Mouse (Mus musculus): Measurements from ENCODE around the gene Fam107b. TPM values are rescaled to one million over a fixed set of nuclear protein-coding genes. Genes with fewer than 3 reads are reported as not detected.

Fam107b gene
- polyA plus RNA-seq, 1 experiment = 25.9 TPM

DNA sequence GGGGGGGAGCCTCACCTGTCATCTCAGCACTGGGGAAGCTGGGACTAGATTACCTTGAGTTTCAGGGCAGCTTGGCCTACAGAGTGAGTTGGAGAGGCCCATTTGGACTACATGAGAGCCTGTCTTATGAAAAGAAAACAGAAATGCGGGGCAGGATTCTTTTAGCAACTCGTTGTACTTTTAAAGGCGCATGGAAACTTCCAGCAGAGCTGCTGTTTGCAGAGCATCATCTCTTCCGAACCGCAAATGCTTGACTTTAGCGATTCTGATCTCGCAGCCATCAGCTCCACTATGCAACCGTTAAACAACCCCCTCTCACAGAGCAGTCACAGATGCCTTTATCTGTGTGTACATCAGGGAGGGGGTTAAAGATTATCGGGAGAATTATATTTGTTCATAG, 179.8 kb downstream of the Fam107b start:
- no peak for TF ChIP-seq CTCF (IDR thresholded peaks at IDR 0.05; ENCODE audit: extremely low read depth, insufficient read depth, insufficient read length, insufficient replicate concordance)
- no peak for TF ChIP-seq POLR2A (IDR thresholded peaks at IDR 0.05; ENCODE audit: low read depth, low read length)
- 79% methylated on average over 9 of the region's 9 CpGs for WGBS
- Histone ChIP-seq H3K27me3 (ENCODE audit: control insufficient read depth, insufficient read depth, low read length) (no peaks in the 10 kb centered on the region), H3K4me1 (ENCODE audit: control insufficient read depth, insufficient read depth, insufficient read length) (peaks cover 45% of the 10 kb centered on the region), H3K36me3 (ENCODE audit: control insufficient read depth, insufficient read depth, low read length) (no peaks in the 10 kb centered on the region), H3K27ac (ENCODE audit: insufficient read depth, low read length) (no peak overlapping the region), H3K4me3 (ENCODE audit: extremely low read depth, insufficient read depth, insufficient read length) (no peak overlapping the region)
- no peak for DNase-seq (ENCODE audit: low read depth in 1 of 2, low spot score in 2 of 2)

DNA sequence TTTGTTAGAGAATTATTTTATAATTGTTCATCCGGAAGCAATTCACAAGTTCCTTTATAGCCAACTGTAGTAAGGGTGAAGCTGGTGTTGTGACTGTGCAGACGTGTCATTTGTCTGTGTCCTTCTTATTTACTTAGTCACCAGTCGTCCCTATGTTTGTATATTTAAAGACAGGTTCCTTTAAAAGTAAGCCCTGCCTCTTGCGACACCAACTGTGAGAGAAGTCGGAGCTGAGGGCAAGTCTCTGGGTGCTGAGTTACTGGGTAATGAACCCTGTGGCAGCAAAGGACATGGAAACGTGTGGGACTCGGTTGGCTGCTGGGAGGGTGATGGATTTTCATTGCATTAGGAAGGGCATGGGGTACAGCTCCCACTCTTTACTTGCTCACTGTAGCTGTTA, 182.1 kb downstream of the Fam107b start:
- Histone ChIP-seq H3K27me3 (ENCODE audit: control insufficient read depth, insufficient read depth, low read length) (no peaks in the 10 kb centered on the region), H3K4me3 (ENCODE audit: extremely low read depth, insufficient read depth, insufficient read length) (no peak overlapping the region), H3K27ac (ENCODE audit: insufficient read depth, low read length) (peak overlapping the region; percentile 56), H3K4me1 (ENCODE audit: control insufficient read depth, insufficient read depth, insufficient read length) (peaks cover 45% of the 10 kb centered on the region), H3K36me3 (ENCODE audit: control insufficient read depth, insufficient read depth, low read length) (no peaks in the 10 kb centered on the region)
- 41% methylated on average over 7 of the region's 7 CpGs for WGBS
- no peak for DNase-seq (ENCODE audit: low read depth in 1 of 2, low spot score in 2 of 2)
- TF ChIP-seq CTCF (IDR thresholded peaks at IDR 0.05; ENCODE audit: extremely low read depth, insufficient read depth, insufficient read length, insufficient replicate concordance) (no peak), POLR2A (IDR thresholded peaks at IDR 0.05; ENCODE audit: low read depth, low read length) (no peak)

DNA sequence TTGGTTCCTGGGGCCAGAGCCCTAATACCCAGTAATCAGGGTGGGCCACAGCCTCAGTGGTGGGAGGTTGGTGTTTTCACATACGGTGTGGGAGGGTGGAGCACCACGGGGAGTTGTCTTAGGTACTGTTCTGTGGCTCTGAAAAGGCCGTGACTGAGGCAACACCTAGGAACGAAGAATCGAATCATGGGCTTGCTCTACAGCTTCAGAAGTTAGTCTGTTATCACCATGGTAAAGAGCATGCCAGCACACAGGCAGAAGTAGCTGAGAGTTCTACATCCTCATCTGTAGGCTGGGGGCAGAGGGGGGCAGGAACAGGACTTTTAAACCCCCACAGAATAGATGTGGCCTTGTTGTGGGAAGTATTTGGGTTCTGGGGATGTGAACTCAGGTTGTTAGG, 182.6 kb downstream of the Fam107b start:
- H3K27me3 ChIP-seq (ENCODE audit: control insufficient read depth, insufficient read depth, low read length) = no peaks in the 10 kb centered on the region
- WGBS = 45% methylated on average over 5 of the region's 5 CpGs
- no peak overlapping the region for H3K4me3 ChIP-seq (ENCODE audit: extremely low read depth, insufficient read depth, insufficient read length)
- H3K36me3 ChIP-seq (ENCODE audit: control insufficient read depth, insufficient read depth, low read length) = no peaks in the 10 kb centered on the region
- H3K4me1 ChIP-seq (ENCODE audit: control insufficient read depth, insufficient read depth, insufficient read length) = peaks cover 45% of the 10 kb centered on the region
- TF ChIP-seq POLR2A (IDR thresholded peaks at IDR 0.05; ENCODE audit: low read depth, low read length) = no peak
- no peak for TF ChIP-seq CTCF (IDR thresholded peaks at IDR 0.05; ENCODE audit: extremely low read depth, insufficient read depth, insufficient read length, insufficient replicate concordance)
- H3K27ac ChIP-seq (ENCODE audit: insufficient read depth, low read length) = peak overlapping the region; percentile 56
- no peak for DNase-seq (ENCODE audit: low read depth in 1 of 2, low spot score in 2 of 2)

DNA sequence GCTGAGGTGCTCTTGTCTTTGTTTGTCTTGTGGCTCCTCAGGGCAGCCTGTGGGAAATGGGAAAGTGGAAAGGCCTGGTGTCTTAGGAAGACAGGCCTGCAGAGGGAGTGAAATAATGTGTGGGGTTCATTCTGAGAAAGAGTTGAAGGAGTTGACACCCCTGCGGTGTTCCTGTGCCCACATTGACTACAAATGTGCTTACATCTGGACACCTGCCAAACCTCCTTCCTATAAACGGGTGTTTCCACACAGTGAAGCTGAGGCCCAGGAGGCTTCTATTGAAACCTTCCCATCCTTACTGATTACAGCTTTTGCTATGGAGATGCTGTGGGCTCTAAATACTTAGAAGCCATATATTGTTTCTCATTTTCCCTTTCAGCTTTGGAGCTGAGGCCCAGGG, 183.5 kb downstream of the Fam107b start:
- TF ChIP-seq CTCF (IDR thresholded peaks at IDR 0.05; ENCODE audit: extremely low read depth, insufficient read depth, insufficient read length, insufficient replicate concordance) = no peak
- TF ChIP-seq POLR2A (IDR thresholded peaks at IDR 0.05; ENCODE audit: low read depth, low read length) = no peak
- Histone ChIP-seq H3K27ac (ENCODE audit: insufficient read depth, low read length) (peak overlapping the region; percentile 44; the same call in 1 of the 2 replicates), H3K27me3 (ENCODE audit: control insufficient read depth, insufficient read depth, low read length) (no peaks in the 10 kb centered on the region), H3K4me1 (ENCODE audit: control insufficient read depth, insufficient read depth, insufficient read length) (peaks cover 37% of the 10 kb centered on the region), H3K36me3 (ENCODE audit: control insufficient read depth, insufficient read depth, low read length) (no peaks in the 10 kb centered on the region), H3K4me3 (ENCODE audit: extremely low read depth, insufficient read depth, insufficient read length) (no peak overlapping the region)
- WGBS = 0% methylated on average over 2 of the region's 2 CpGs
- no peak for DNase-seq (ENCODE audit: low read depth in 1 of 2, low spot score in 2 of 2)

DNA sequence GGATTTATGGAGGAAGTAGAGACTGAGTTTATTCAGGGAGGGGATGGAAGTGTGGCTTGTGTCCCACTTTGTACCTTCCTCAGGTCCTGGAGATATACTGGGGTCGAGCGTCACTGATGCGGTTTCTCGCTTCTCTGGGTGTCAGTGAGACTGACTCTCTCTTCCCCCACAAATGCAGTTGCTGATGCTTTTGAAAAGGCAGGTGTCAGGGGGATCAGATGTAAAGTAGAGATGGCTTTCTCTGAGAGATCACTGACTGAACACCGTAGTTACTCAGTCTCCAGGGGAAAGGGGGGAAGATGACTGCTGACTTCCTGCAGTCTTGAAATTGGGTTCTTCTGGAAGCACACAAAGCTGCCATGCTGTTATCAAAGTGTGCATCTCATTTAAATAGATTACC, 185.6 kb downstream of the Fam107b start:
- TF ChIP-seq CTCF (IDR thresholded peaks at IDR 0.05; ENCODE audit: extremely low read depth, insufficient read depth, insufficient read length, insufficient replicate concordance) (no peak), POLR2A (IDR thresholded peaks at IDR 0.05; ENCODE audit: low read depth, low read length) (no peak)
- peaks cover 31% of the 10 kb centered on the region; the same call in 1 of the 2 replicates for H3K4me1 ChIP-seq (ENCODE audit: control insufficient read depth, insufficient read depth, insufficient read length)
- H3K36me3 ChIP-seq (ENCODE audit: control insufficient read depth, insufficient read depth, low read length) = no peaks in the 10 kb centered on the region
- WGBS = 57% methylated on average over 5 of the region's 5 CpGs
- DNase-seq (ENCODE audit: low read depth in 1 of 2, low spot score in 2 of 2) = no peak
- H3K4me3 ChIP-seq (ENCODE audit: extremely low read depth, insufficient read depth, insufficient read length) = no peak overlapping the region
- H3K27ac ChIP-seq (ENCODE audit: insufficient read depth, low read length) = peak overlapping the region; percentile 14; the same call in 1 of the 2 replicates
- H3K27me3 ChIP-seq (ENCODE audit: control insufficient read depth, insufficient read depth, low read length) = no peaks in the 10 kb centered on the region

DNA sequence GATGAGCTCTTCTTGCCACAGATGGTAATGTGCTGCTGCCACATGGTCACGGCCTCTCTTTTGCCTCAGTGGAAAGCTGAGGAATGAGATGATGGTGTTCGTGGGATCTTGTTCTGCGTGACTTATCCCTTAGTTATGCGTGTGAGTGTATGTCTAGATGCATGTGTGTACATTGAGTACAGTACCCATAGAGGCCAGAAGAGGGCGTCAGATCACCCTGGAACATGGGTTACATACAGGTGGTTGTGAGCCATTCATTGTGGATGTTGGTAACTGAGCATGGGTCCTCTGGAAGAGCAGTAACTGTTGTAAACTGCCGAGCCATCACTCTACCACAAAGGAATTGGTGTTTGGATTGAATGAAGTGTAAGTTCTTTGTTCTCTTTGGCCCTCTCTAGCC, 188.1 kb downstream of the Fam107b start:
- Histone ChIP-seq H3K4me3 (ENCODE audit: extremely low read depth, insufficient read depth, insufficient read length) (no peak overlapping the region), H3K27ac (ENCODE audit: insufficient read depth, low read length) (no peak overlapping the region), H3K27me3 (ENCODE audit: control insufficient read depth, insufficient read depth, low read length) (no peaks in the 10 kb centered on the region), H3K4me1 (ENCODE audit: control insufficient read depth, insufficient read depth, insufficient read length) (peaks cover 36% of the 10 kb centered on the region; the same call in 1 of the 2 replicates), H3K36me3 (ENCODE audit: control insufficient read depth, insufficient read depth, low read length) (no peaks in the 10 kb centered on the region)
- TF ChIP-seq CTCF (IDR thresholded peaks at IDR 0.05; ENCODE audit: extremely low read depth, insufficient read depth, insufficient read length, insufficient replicate concordance) (no peak), POLR2A (IDR thresholded peaks at IDR 0.05; ENCODE audit: low read depth, low read length) (no peak)
- WGBS = 91% methylated on average over 6 of the region's 6 CpGs
- DNase-seq (ENCODE audit: low read depth in 1 of 2, low spot score in 2 of 2) = no peak

DNA sequence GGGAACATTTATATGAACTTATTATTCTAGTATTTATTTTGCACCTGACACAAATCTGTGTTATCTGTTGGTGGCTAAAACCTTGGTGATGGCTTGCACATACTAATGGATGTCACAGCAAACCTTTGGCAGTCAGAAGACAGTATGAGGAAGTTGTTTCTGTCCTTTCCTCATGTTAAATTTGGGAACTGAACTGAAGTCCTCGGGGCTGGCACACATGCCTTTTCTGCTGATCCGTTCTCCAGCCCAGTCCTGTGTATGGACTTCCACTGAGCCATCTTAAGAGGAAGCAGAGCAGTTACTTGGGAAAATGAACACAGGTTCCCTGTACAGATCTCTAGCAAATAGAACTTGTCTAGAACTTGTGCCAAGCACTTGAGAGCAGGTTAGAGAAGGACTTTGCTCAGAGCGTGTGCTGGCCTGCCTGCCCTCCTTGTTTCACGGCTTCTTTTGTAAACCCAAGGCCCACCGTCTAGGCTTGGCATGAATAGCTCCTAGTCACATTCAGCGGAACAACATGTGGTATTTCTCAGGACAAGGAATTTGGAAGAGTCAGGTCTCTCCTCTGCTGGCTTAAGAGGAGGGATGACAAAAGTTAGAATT, 190.0 kb downstream of the Fam107b start:
- H3K4me1 ChIP-seq (ENCODE audit: control insufficient read depth, insufficient read depth, insufficient read length) = peaks cover 28% of the 10 kb centered on the region; the same call in 1 of the 2 replicates
- H3K27me3 ChIP-seq (ENCODE audit: control insufficient read depth, insufficient read depth, low read length) = no peaks in the 10 kb centered on the region
- no peak overlapping the region for H3K27ac ChIP-seq (ENCODE audit: insufficient read depth, low read length)
- H3K36me3 ChIP-seq (ENCODE audit: control insufficient read depth, insufficient read depth, low read length) = no peaks in the 10 kb centered on the region
- no peak for DNase-seq (ENCODE audit: low read depth in 1 of 2, low spot score in 2 of 2)
- WGBS = 71% methylated on average over 6 of the region's 6 CpGs
- H3K4me3 ChIP-seq (ENCODE audit: extremely low read depth, insufficient read depth, insufficient read length) = no peak overlapping the region
- TF ChIP-seq POLR2A (IDR thresholded peaks at IDR 0.05; ENCODE audit: low read depth, low read length) = no peak
- no peak for TF ChIP-seq CTCF (IDR thresholded peaks at IDR 0.05; ENCODE audit: extremely low read depth, insufficient read depth, insufficient read length, insufficient replicate concordance)
